Mouse (Mus musculus): ENCODE measurements around the gene Pdcd1lg2. TPM values are rescaled to one million over a fixed set of nuclear protein-coding genes. Genes with fewer than 3 reads are reported as not detected.

Pdcd1lg2 gene
- 0.29 and 0.37 TPM in 2 replicates for polyA plus RNA-seq (2012; rRNA removed)

- Histone ChIP-seq H3K4me3 (replicated peaks; ENCODE audit: extremely low read depth, low read depth, low read length) (no peak within 1 kb of the TSS), H3K4me1 (ENCODE audit: control insufficient read depth, insufficient read depth, low read length) (no peaks in the 10 kb centered on the region; the same call in 1 of the 2 replicates)
- WGBS, result 84% methylated on average over 4 of the region's 4 CpGs
- no peak for TF ChIP-seq POLR2A (IDR thresholded peaks at IDR 0.05; ENCODE audit: borderline replicate concordance, extremely low read depth, low read depth, low read length)
- no peak for TF ChIP-seq CTCF (IDR thresholded peaks at IDR 0.05; ENCODE audit: insufficient read depth, low read length)
- DNase-seq, result no peak
These were observed at the start of gene Pdcd1lg2 for GRCm38 (mm10) chr19:29410619-29411018. Pdcd1lg2 (plus strand) TSS chr19:29410919.

- Histone ChIP-seq H3K4me3 (replicated peaks; ENCODE audit: extremely low read depth, low read depth, low read length) (peak overlapping the region; percentile 78), H3K4me1 (ENCODE audit: control insufficient read depth, insufficient read depth, low read length) (peaks cover 2% of the 10 kb centered on the region; the same call in 1 of the 2 replicates)
- 3% methylated on average over 33 of the region's 33 CpGs for WGBS
- peak; percentile 84 for DNase-seq
- TF ChIP-seq CTCF (IDR thresholded peaks at IDR 0.05; ENCODE audit: insufficient read depth, low read length) (no peak), POLR2A (IDR thresholded peaks at IDR 0.05; ENCODE audit: borderline replicate concordance, extremely low read depth, low read depth, low read length) (peak; percentile 74; the same call in 1 of the 2 replicates)
These were observed 49.1 kb upstream of the Pdcd1lg2 start for GRCm38 (mm10) chr19:29361468-29362130.

GRCm38 (mm10) chr19:29362173-29362930 is 48.4 kb upstream of the Pdcd1lg2 start:
- DNase-seq, result no peak
- H3K4me3 ChIP-seq (replicated peaks; ENCODE audit: extremely low read depth, low read depth, low read length), result peak overlapping the region; percentile 78
- no peak for TF ChIP-seq POLR2A (IDR thresholded peaks at IDR 0.05; ENCODE audit: borderline replicate concordance, extremely low read depth, low read depth, low read length)
- TF ChIP-seq CTCF (IDR thresholded peaks at IDR 0.05; ENCODE audit: insufficient read depth, low read length), result no peak
- WGBS, result 37% methylated on average over 13 of the region's 13 CpGs
- peaks cover 2% of the 10 kb centered on the region; the same call in 1 of the 2 replicates for H3K4me1 ChIP-seq (ENCODE audit: control insufficient read depth, insufficient read depth, low read length)

- DNase-seq, result no peak
- TF ChIP-seq CTCF (IDR thresholded peaks at IDR 0.05; ENCODE audit: insufficient read depth, low read length) (no peak), POLR2A (IDR thresholded peaks at IDR 0.05; ENCODE audit: borderline replicate concordance, extremely low read depth, low read depth, low read length) (no peak)
- peaks cover 2% of the 10 kb centered on the region; the same call in 1 of the 2 replicates for H3K4me1 ChIP-seq (ENCODE audit: control insufficient read depth, insufficient read depth, low read length)
- no peak overlapping the region for H3K4me3 ChIP-seq (replicated peaks; ENCODE audit: extremely low read depth, low read depth, low read length)
- WGBS, result 88% methylated on average over 7 of the region's 7 CpGs
These were observed 47.2 kb upstream of the Pdcd1lg2 start for GRCm38 (mm10) chr19:29363557-29363956.

- 76% methylated on average over 5 of the region's 5 CpGs for WGBS
- H3K4me1 ChIP-seq (ENCODE audit: control insufficient read depth, insufficient read depth, low read length), result peaks cover 2% of the 10 kb centered on the region; the same call in 1 of the 2 replicates
- TF ChIP-seq CTCF (IDR thresholded peaks at IDR 0.05; ENCODE audit: insufficient read depth, low read length) (no peak), POLR2A (IDR thresholded peaks at IDR 0.05; ENCODE audit: borderline replicate concordance, extremely low read depth, low read depth, low read length) (no peak)
- no peak for DNase-seq
- H3K4me3 ChIP-seq (replicated peaks; ENCODE audit: extremely low read depth, low read depth, low read length), result no peak overlapping the region
These were observed 46.6 kb upstream of the Pdcd1lg2 start for GRCm38 (mm10) chr19:29364076-29364475.

GRCm38 (mm10) chr19:29365105-29365504 is 45.6 kb upstream of the Pdcd1lg2 start:
- WGBS, result 57% methylated on average over 3 of the region's 3 CpGs
- H3K4me3 ChIP-seq (replicated peaks; ENCODE audit: extremely low read depth, low read depth, low read length), result no peak overlapping the region
- no peak for DNase-seq
- no peak for TF ChIP-seq POLR2A (IDR thresholded peaks at IDR 0.05; ENCODE audit: borderline replicate concordance, extremely low read depth, low read depth, low read length)
- TF ChIP-seq CTCF (IDR thresholded peaks at IDR 0.05; ENCODE audit: insufficient read depth, low read length), result no peak
- peaks cover 2% of the 10 kb centered on the region; the same call in 1 of the 2 replicates for H3K4me1 ChIP-seq (ENCODE audit: control insufficient read depth, insufficient read depth, low read length)

GRCm38 (mm10) chr19:29366226-29366968 is 44.3 kb upstream of the Pdcd1lg2 start:
- 21% methylated on average over 20 of the region's 20 CpGs for WGBS

GRCm38 (mm10) chr19:29366969-29367622 is 43.6 kb upstream of the Pdcd1lg2 start, which contains the start of the genes Plgrkt and Cd274:
Plgrkt (minus strand) TSS chr19:29367390.
Cd274 (plus strand) TSS chr19:29367455.
- TF ChIP-seq POLR2A (IDR thresholded peaks at IDR 0.05; ENCODE audit: borderline replicate concordance, extremely low read depth, low read depth, low read length), result peak; percentile 68; the same call in 1 of the 2 replicates
- TF ChIP-seq CTCF (IDR thresholded peaks at IDR 0.05; ENCODE audit: insufficient read depth, low read length), result no peak
- Histone ChIP-seq H3K4me3 (replicated peaks; ENCODE audit: extremely low read depth, low read depth, low read length) (peak within 1 kb of the TSS; percentile 81), H3K4me1 (ENCODE audit: control insufficient read depth, insufficient read depth, low read length) (peaks cover 6% of the 10 kb centered on the region)
- peak; percentile 74 for DNase-seq
- under 1% methylated on average over 26 of the region's 26 CpGs for WGBS

More at GRCm38 (mm10) chr19:29366226-29366968, 44.3 kb upstream of the Pdcd1lg2 start:
- TF ChIP-seq CTCF (IDR thresholded peaks at IDR 0.05; ENCODE audit: insufficient read depth, low read length) (no peak), POLR2A (IDR thresholded peaks at IDR 0.05; ENCODE audit: borderline replicate concordance, extremely low read depth, low read depth, low read length) (no peak)
- Histone ChIP-seq H3K4me3 (replicated peaks; ENCODE audit: extremely low read depth, low read depth, low read length) (peak overlapping the region; percentile 58), H3K4me1 (ENCODE audit: control insufficient read depth, insufficient read depth, low read length) (peaks cover 1% of the 10 kb centered on the region)
- DNase-seq, result no peak

Data from lung, adult 2 months (tissue).